Mouse (Mus musculus) gastrocnemius, adult 8-10 months (tissue): ENCODE measurements around the gene Meaf6. TPM values are rescaled to one million over a fixed set of nuclear protein-coding genes. Genes with fewer than 3 reads are reported as not detected.
A peak's percentile ranks its signal among the peaks of the same experiment; 100 is the strongest.

ENCODE experiments used
- DNase-seq, 2 experiments: peaks; one replicate each; pipeline ENCODE4 v3.0.0; 2022; ENCODE audit warnings: low spot score in 2 of 2
- total RNA-seq, 4 experiments: library from RNA; stranded (reverse); gene quantifications; 2 replicates each; pipeline ENCODE4 v1.2.4; 2022

Gene Meaf6
- total RNA-seq, 4 experiments from 2014 or later = 7.9 to 12.3 (median 8.2) TPM

DNA sequence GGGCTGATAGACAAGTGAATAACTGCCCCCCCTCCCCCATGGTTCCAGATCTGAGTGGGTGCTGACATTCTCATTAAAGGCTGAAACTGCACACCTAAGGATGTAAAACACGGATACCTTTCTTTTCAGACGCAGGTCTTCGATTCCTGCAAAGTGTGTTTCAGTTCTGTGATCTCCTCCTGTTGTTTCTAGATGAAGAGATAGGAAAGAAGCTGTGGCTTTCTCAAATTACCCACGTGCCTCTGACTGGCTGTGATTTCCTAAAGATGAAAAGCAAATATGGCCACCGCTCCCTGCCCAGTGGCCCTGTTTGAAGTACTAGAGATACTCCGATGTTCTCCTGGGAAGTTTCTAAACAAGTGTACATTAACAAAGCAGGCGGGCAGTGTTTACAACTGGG, 53.4 kb downstream of the Meaf6 start:
- no peak for DNase-seq

DNA sequence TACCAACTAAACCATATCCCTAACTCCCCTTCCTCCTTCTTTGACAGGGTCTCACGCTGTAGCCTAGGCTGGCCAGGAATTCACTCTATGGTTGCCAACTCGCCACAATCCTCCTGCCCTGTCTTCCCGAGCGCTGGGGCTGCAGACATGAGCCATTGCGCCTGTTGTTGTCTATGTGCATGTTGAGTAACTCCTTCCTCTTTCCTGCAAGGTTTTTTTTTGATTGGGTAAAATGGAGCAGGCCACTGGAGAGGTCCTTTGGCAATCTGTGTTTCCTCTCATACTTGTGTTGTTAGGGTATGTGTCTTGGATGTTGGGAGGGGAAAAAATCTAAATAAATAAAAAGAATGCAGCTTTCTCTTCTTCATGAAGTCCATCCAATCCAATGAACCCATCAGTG, 59.3 kb downstream of the Meaf6 start:
- DNase-seq = no peak

DNA sequence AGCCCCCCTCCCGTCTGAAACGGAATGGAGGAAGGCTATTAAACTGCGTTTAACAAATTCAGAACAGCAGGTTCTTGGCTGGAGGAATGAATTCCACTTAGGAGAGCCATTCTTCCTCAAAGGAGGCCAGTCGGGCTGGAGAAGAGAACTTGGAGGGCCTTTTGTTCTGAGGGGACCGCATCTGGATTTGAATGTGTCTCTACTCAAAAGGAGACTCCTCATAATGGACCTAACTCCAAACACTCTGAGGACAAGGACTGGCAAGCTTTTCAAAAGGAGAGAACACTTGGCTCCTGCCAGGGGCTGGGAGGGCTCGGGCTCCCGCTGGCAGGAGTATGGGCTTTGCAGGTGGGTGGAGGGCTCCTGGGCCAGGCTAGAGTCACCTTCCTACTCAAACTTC, 59.7 kb downstream of the Meaf6 start:
- DNase-seq = no peak

DNA sequence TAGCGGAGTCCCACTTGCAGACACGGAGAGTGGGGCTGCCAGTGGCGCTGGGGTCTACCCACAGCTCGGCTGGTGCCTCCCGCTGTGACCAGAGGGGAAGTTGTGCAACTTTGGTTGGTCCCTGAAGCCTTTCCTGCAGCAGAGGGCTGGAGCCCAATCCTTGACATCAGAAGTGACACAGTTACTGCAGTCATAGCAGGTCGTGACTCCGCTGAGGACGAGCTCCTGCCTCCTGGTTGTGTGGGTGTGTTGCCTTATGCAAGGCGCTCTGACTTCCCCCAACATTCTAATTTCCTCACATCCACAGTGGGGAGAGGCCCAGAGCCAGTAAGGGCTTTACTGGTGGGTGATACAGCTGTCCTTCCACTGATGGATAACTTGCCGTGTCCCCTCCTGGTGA, 60.3 kb downstream of the Meaf6 start:
- no peak for DNase-seq

DNA sequence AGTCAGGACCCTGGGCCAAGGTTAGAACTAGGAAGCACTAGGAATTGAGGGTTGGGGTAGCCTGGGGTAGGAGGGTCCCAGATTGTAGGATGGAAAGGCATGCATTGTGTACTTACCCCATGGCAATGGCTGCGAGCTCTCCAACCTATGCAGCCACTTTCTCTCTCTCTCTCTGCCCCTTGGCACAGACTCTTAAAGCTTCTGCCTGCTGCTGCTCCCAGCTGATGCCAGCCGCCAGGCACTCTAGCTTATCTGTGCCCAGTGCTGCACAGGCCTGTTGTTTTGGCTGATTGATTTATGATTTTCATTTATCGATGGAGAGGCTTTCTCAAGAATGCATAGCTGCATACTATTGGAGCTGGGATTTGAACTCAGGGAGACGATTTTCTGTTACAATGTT, 63.0 kb downstream of the Meaf6 start:
- no peak for DNase-seq

DNA sequence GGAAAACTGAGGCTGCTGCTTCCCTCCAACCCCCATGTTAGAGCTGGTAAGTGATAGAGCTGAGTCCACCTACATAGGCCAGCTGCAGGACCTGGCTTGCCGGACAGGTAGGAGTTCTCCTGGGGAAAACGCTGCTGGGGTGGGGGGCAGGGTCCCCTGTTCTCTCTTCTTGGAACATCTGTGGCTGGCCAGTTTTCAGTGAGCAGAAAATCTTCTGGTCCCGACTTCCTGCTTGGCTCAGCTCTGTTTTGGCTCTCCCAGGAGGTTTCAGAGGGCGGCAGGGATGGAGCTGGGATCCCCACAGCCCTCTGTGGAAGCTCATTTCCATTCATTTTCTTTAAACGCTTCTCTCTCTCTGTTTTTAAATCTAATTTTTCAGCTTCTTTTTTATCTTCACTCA, 64.5 kb downstream of the Meaf6 start:
- DNase-seq = no peak

DNA sequence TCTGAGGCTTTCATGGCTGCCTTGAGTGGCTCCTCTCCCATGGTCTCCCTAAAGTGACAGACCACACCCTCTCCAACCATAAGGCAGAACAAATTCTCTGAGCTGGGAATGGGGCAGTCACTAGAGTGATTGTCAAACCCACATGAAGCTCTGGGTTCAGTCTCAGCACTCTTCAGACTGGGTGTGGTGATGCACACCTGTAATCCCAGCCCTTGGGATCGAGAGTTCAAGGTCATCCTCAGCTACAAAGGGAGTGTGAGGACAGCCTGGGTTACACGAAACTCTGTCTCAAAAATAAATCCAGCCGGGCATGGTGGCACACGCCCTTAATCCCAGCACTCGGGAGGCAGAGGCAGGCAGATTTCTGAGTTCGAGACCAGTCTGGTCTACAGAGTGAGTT, 67.5 kb downstream of the Meaf6 start:
- no peak for DNase-seq

DNA sequence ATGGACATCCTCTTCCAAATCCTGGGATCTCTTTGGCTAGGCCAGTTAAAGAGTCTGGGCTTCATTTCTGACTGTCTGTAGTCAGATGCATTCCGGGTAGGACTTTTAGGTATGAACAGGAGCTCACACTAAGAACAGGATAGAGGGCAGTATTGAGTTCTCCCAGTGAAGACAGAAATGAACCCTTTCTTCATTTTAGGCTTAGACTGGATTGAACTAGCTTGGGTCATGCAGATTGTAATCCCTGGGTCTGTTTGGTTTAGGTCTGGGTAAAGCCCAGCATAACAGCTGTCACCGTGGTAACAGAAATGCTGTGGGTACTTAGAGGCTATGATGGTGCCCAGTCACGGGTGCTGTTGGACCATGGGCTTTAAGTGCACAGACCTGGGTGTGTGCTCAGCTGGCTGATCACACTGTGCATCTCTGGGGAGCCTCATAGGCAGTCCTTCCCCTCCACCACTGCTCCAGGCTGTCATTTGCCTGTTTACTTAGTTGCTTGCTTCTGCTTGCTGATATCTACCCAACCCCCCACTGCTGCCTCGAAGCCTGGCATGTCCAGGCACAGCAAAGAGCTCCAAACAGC, 68.8 kb downstream of the Meaf6 start:
- no peak for DNase-seq

DNA sequence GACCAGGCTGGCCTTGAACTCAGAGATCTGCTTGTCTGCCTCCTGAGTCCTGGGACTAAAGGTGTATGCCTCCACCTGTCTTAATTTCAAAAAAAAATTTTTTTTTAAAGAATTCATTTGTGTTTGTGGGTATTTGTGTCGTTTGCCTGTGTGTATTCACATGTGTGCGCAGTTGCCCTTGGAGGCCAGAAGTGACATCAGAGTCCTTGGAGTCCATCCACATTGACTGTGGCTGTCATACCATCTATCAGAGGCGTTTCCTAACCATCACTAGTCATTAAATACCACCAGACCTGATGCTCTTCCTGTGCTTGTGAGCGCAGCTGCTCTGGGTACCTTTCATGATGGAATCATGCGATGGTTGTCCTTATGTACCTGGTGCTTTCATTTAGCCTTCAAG, 70.7 kb downstream of the Meaf6 start:
- no peak for DNase-seq

DNA sequence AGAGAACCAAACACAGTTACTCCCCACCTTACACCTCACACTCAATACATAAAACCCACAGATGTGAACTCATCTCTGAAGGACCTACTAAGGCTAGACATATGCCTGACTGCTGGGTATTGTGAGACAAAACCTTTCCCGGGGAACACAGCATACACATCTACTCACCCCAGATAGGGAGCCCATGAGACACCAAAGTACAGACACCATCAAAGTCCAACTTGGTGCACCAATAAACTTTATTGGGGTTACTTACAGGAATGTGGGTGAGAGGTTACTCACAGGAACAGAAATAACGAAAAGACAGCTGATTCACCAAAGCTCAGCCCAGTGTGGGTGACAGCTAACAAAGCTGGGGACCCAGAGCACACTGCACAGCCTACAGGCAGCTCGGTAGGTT, 72.4 kb downstream of the Meaf6 start:
- DNase-seq = no peak

DNA sequence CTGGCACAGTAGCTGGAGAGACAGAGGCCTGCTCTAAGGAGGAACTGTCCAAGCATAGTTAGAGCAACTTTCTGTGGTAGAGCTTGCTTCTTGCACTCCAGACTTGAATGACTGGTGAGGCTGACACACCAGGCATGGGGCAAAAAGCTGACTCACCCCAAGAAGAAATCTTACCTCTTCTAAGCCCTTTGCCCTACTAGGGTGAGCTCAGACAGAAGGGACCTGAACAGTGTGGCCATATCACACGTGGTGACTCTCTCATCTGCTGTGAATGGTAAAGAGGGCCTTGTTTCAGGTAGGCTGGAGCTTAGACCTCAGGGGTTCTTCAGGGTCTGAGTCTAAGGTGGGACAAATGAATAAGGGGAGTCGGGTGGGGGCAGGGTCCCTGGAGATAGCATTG, 73.1 kb downstream of the Meaf6 start:
- DNase-seq = no peak

DNA sequence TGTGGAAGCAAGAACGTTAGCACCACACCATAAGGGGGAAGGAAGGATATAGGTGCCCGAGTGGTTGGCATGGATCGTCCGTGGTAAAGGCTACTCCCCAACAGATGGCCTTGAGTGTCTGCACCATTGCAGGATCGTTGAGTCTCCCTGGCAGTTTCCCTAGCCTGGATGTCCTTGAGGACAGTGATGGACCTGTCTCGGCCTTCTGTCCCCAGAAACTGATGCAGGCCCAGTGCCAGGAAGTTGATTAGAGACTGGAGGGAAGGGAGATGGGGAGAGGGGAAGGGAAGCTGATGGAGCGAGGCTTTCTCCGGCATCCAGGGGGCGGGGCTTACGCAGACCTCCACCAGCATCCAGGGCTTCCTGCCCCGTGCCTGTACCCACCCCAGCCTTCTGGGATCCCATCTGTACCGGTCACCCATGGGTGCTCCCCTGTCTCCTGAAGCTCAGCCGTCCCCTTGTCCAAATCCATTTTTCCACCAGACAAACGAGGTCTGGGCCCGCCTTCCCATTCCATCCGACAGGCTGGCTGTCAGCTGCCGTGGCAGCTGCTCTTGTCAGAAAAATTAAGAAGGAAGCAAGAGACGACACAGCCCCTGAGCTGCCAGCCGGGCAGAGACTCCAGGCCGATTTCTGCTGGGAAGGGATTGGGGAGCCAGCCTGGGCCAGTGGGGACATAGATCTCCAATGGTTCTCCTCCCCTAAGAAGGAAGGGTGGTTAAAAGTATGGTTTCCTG, 73.8 kb downstream of the Meaf6 start:
- DNase-seq = no peak

DNA sequence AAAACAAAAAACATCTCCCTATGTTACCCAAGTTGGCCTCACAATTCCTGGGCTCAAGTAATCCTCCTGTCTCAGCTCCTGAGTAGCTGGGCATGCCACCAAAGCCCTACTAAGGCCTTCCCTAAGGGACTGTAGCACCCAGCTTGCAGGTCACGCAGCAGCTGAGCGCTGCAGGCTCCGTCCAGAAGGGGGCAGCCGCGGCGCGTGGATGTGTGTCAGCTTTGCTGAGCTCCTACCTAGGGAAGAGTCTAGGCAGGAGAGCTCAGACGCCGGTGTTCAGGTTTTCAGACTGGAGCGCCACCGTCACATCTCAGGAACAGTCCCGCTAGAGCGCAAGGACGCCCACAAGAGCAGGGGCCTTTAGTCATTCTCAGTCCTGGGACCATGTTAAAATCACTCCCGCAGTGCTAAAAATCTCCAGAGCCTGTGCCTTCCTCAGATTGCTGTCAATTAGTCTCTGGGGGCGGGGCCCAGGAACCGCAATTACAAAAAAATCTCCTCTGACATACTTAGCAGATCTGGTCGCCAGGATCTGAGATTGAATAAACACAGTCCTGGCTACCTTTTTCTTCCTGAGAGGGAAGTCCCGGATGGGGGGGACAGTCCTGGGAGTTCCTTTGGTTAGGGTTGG, 75.5 kb downstream of the Meaf6 start:
- DNase-seq = peak; percentile 63 to 68

DNA sequence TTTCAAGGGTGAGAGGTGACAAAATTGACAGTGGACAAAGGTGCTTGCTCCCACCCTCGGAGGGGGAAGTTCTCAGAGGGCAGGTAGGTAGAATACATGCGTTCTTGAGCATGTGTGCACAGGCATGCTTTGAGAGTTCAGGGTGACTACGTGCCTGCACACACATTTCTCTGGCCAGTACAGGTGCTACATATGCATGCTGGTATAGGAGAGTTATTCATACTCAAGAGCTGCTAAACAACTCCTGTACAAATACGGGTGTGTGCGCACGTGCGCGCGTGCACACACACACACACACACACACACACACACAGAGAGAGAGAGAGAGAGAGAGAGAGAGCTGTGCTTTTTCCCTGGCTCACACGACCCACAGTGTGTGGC, 76.0 kb downstream of the Meaf6 start:
- DNase-seq = no peak

DNA sequence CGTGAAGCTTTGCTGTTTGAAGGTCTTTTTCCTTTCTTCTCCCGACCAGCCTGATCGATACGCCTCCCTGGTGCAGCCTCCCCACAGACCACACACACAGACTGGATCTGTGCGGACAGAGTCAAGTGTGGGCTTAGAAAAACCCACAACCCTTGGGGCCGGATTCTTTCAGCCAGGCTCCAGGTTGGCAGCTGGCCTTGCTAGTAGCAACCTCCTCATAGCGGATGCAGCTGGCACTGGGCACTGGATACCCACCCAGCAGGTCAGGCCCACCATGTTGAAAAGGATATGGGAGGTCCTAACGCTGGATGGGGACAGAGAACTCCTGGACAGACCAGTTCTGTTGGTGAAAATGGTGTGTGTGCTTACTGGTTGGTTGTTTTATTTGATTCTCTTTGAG, 76.5 kb downstream of the Meaf6 start:
- no peak for DNase-seq

DNA sequence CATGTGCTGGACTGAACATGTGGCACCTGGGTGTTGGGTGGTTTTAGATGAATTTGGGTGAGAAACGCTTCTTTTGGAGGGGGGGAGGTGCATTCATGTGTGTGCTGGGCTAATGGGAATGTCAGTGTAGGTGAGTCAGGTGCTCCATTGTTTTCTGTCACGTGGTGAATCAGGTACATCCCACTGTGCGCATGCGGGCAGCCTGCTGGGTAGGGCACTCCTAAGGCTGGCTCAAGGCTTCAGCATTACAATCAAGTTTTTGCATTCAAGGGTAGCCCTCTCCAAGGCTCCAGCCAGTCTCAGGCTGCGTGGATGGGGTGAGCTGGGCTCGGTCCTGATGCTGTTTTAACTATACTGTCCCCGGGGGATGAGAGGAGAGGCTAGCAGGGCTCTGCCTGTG, 77.8 kb downstream of the Meaf6 start:
- no peak for DNase-seq

Other genes with a start within 250 kb of the Meaf6 start
- 10 to 100 TPM; 10.4 to 15.0 (median 12.0) TPM for gene Yrdc, start 234.5 kb upstream of the Meaf6 start, total RNA-seq
- 10 to 100 TPM; 23.7 to 31.3 (median 25.2) TPM for gene 1110065P20Rik, start 233.9 kb upstream of the Meaf6 start, total RNA-seq
- gene Maneal, start 223.0 kb upstream of the Meaf6 start, total RNA-seq = under 1 TPM; 0.19 to 0.54 (median 0.40) TPM
- not detected for gene Epha10, start 204.2 kb upstream of the Meaf6 start, total RNA-seq
- 1 to 10 TPM; 5.6 to 9.4 (median 7.8) TPM for gene 9930104L06Rik, start 148.1 kb upstream of the Meaf6 start, total RNA-seq
- under 1 TPM; 0.24 to 0.51 (median 0.28) TPM for gene Cdca8, start 145.8 kb upstream of the Meaf6 start, total RNA-seq
- under 1 TPM in 3 of 4 experiments, not detected in 1; 0.27 to 0.51 (median 0.48) TPM for gene Rspo1, start 98.7 kb upstream of the Meaf6 start, total RNA-seq
- 10 to 100 TPM; 22.2 to 32.7 (median 27.4) TPM for gene Gnl2, start 68.5 kb upstream of the Meaf6 start, total RNA-seq
- gene Dnali1, start 19.4 kb upstream of the Meaf6 start, total RNA-seq = not detected
- 1 to 10 TPM; 3.9 to 5.6 (median 4.8) TPM for gene Snip1, start 18.5 kb upstream of the Meaf6 start, total RNA-seq
- gene Zc3h12a, start 42.7 kb downstream of the Meaf6 start, total RNA-seq = 1 to 10 TPM; 1.4 to 2.3 (median 2.0) TPM